Mouse (Mus musculus) right cerebral cortex, postnatal 25 days (tissue): ENCODE results near the gene Sox5.
"Not testable (repeated sequence)": the region's sequence is repeated elsewhere in the genome, so short reads cannot be mapped to it uniquely, and the experiment has no call there.

Experiments
- DNase-seq: peaks from one replicate; pipeline ENCODE4 v3.0.0; 2022

The Sox5 gene

GRCm38 (mm10) chr6:144265004-144265403, 516.8 kb downstream of the Sox5 start:
- DNase-seq, result no peak

- DNase-seq, result no peak
Measured at GRCm38 (mm10) chr6:144264320-144264915, 517.4 kb downstream of the Sox5 start.

GRCm38 (mm10) chr6:144256500-144256899, 525.3 kb downstream of the Sox5 start:
- DNase-seq, result no peak

- no peak for DNase-seq
Measured at GRCm38 (mm10) chr6:144252191-144252718, 529.5 kb downstream of the Sox5 start.

- no peak for DNase-seq
Measured at GRCm38 (mm10) chr6:144251222-144252170, 530.3 kb downstream of the Sox5 start.

- no peak for DNase-seq
Measured at GRCm38 (mm10) chr6:144250625-144251181, 531.1 kb downstream of the Sox5 start.

GRCm38 (mm10) chr6:144236581-144236980, 545.2 kb downstream of the Sox5 start:
- DNase-seq, result no peak

GRCm38 (mm10) chr6:144203970-144204369, 577.8 kb downstream of the Sox5 start:
- DNase-seq, result no peak

- no peak for DNase-seq
Measured at GRCm38 (mm10) chr6:144203013-144203412, 578.8 kb downstream of the Sox5 start.

- no peak for DNase-seq
Measured at GRCm38 (mm10) chr6:144201402-144202040, 580.3 kb downstream of the Sox5 start.

- no peak for DNase-seq
Measured at GRCm38 (mm10) chr6:144197209-144198119, 584.3 kb downstream of the Sox5 start.

- no peak for DNase-seq
Measured at GRCm38 (mm10) chr6:144195934-144196333, 585.8 kb downstream of the Sox5 start.

- DNase-seq, result no peak
Measured at GRCm38 (mm10) chr6:144183087-144183486, 598.7 kb downstream of the Sox5 start.

GRCm38 (mm10) chr6:144182429-144182828, 599.3 kb downstream of the Sox5 start:
- DNase-seq, result not testable (repeated sequence)

- no peak for DNase-seq
Measured at GRCm38 (mm10) chr6:144181083-144181866, 600.5 kb downstream of the Sox5 start.

GRCm38 (mm10) chr6:144179111-144179510, 602.7 kb downstream of the Sox5 start:
- no peak for DNase-seq

GRCm38 (mm10) chr6:144176674-144177073, 605.1 kb downstream of the Sox5 start:
- no peak for DNase-seq

GRCm38 (mm10) chr6:144175590-144175989, 606.2 kb downstream of the Sox5 start:
- no peak for DNase-seq

- no peak for DNase-seq
Measured at GRCm38 (mm10) chr6:144170541-144170940, 611.2 kb downstream of the Sox5 start.

GRCm38 (mm10) chr6:144169791-144170190, 612.0 kb downstream of the Sox5 start:
- no peak for DNase-seq
